Mouse (Mus musculus) E14TG2a.4 (cell line): ENCODE results near the gene Sstr2.

Experiments used
- CTCF ChIP-seq: conservative IDR thresholded peaks from 2 replicates; pipeline ENCODE4 v1.5.1; 2014; ENCODE audit warnings: low read length
- POU5F1 ChIP-seq: IDR thresholded peaks from 2 replicates; pipeline ENCODE4 v1.6.1; 2014; ENCODE audit warnings: low read length, borderline replicate concordance

GRCm38 (mm10) chr11:113669711-113670110 lies 50.6 kb downstream of the Sstr2 start:
- TF ChIP-seq CTCF (no peak), POU5F1 (no peak)
